Mouse (Mus musculus) myocyte (in vitro differentiated cells): ENCODE measurements around the gene Hal.

Experiments
- CEBPB ChIP-seq: IDR thresholded peaks from 2 replicates; pipeline ENCODE4 v1.6.1; 2011; ENCODE audit warnings: mild to moderate bottlenecking, moderate library complexity; ENCODE audit not compliant: poor library complexity, insufficient read depth, severe bottlenecking
- MAX ChIP-seq: IDR thresholded peaks from one replicate; pipeline ENCODE4 v1.6.1; 2011; ENCODE audit warnings: low read depth, mild to moderate bottlenecking, control low read depth
- POLR2A ChIP-seq: IDR thresholded peaks from one replicate; pipeline ENCODE4 v1.6.1; 2011; ENCODE audit warnings: low read depth, mild to moderate bottlenecking, control low read depth, moderate library complexity; ENCODE audit not compliant: insufficient read length

- TF ChIP-seq POLR2A = no peak
- TF ChIP-seq CEBPB = no peak
- no peak for TF ChIP-seq MAX
Observed at GRCm38 (mm10) chr10:93515419-93515818, 26.9 kb downstream of the Hal start.
